Comparison of ENCODE assay signal across 27 mouse cellular contexts in the genomic region with DNA sequence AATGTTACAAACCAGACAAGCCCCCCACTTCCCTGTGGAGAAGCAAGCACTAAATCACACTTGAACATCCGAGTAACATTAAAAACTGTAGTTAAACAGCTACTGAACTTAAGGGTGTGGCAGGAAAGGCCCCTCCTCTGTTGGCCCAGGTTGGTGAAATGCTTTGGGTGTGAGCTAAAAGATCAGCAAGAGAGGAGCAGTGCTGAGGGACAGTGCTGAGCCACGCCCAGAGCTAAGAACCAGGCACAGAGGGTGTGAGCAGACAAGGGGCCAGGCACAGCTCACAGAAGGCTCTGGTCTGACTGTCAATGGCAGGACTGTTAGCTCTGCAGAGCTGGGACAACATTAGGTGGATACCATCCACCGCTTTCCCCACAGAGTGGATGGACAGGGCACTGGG. TPM values are rescaled to one million over a fixed set of nuclear protein-coding genes. Genes with fewer than 3 reads are reported as not detected.
A peak's percentile ranks its signal among the peaks of the same experiment; 100 is the strongest.
DNase-seq lines count a peak whose midpoint lies in the region; ATAC-seq and TF ChIP-seq lines count a peak whose summit lies in the region.
"Had no signal": no experiment of that assay in that cellular context is flagged by ENCODE, and none has a peak within 500 bp of the region (broad histone marks: within the 10 kb centered on the region; RNA-seq: fewer than 3 reads in every experiment).

No protein-coding gene starts in this region.

- no peak overlapping the region for H3K4me3 ChIP-seq in intestine, embryonic 16.5 days (ENCODE audit: low read length)
- no peak overlapping the region for H3K4me3 ChIP-seq in intestine, embryonic 15.5 days (replicated peaks)
- H3K4me3 ChIP-seq in liver, embryonic 15.5 days (replicated peaks): no peak overlapping the region
- no peak overlapping the region for H3K4me3 ChIP-seq in kidney, adult 2 months (ENCODE audit: insufficient read depth, low read depth, low read length)
- H3K4me3 ChIP-seq in kidney, embryonic 16.5 days (ENCODE audit: low read length): no peak overlapping the region
- H3K4me3 ChIP-seq: embryonic facial prominence, embryonic 10.5 days; heart, embryonic 10.5 days; left cerebral cortex, adult 2 months had no signal

- H3K36me3 ChIP-seq in intestine, embryonic 16.5 days (ENCODE audit: control insufficient read depth, insufficient read depth, low read length): no peaks in the 10 kb centered on the region
- H3K36me3 ChIP-seq in intestine, embryonic 15.5 days: 0 out of 2 replicates have a peak, but pooled peaks cover 4% of the 10 kb centered on the region
- H3K36me3 ChIP-seq in liver, embryonic 15.5 days (replicated peaks): peaks cover 20% of the 10 kb centered on the region
- no peaks in the 10 kb centered on the region for H3K36me3 ChIP-seq in kidney, adult 2 months (ENCODE audit: control insufficient read depth, insufficient read depth, low read length)
- peaks cover 23% of the 10 kb centered on the region for H3K36me3 ChIP-seq in kidney, embryonic 16.5 days (ENCODE audit: insufficient read depth, low read length)

- H3K4me1 ChIP-seq in intestine, embryonic 16.5 days (ENCODE audit: control insufficient read depth, insufficient read depth, low read length): peaks cover 13% of the 10 kb centered on the region
- H3K4me1 ChIP-seq in intestine, embryonic 15.5 days (replicated peaks): peaks cover 8% of the 10 kb centered on the region
- peaks cover 31% of the 10 kb centered on the region for H3K4me1 ChIP-seq in liver, embryonic 15.5 days (replicated peaks)
- no peaks in the 10 kb centered on the region; the same call in 1 of the 2 replicates for H3K4me1 ChIP-seq in kidney, adult 2 months (ENCODE audit: control insufficient read depth, insufficient read depth, low read length)
- peaks cover 10% of the 10 kb centered on the region; the same call in 1 of the 2 replicates for H3K4me1 ChIP-seq in kidney, embryonic 16.5 days (ENCODE audit: insufficient read depth, low read length)

- H3K9me3 ChIP-seq in intestine, embryonic 16.5 days (ENCODE audit: control insufficient read depth, low read length): no peaks in the 10 kb centered on the region
- no peaks in the 10 kb centered on the region for H3K9me3 ChIP-seq in intestine, embryonic 15.5 days
- no peaks in the 10 kb centered on the region for H3K9me3 ChIP-seq in liver, embryonic 15.5 days (replicated peaks)
- no peaks in the 10 kb centered on the region for H3K9me3 ChIP-seq in kidney, embryonic 16.5 days (ENCODE audit: low read length)
- H3K9me3 ChIP-seq: embryonic facial prominence, embryonic 10.5 days; heart, embryonic 10.5 days had no signal

- DNase-seq in kidney, adult 2 months: no peak
- no peak for DNase-seq in heart, postnatal 4 days
- no peak for DNase-seq in embryo, embryonic 9.5 days (ENCODE audit: extremely low spot score)
- DNase-seq: adrenal gland, postnatal 25 days; cerebellum, adult 18-20 months; cerebellum, postnatal 36 days; gastrocnemius, postnatal 25 days; kidney, adult 18-20 months; kidney, postnatal 25 days; left cerebral cortex, postnatal 4 days; lung, adult 18-20 months had no signal

- H3K27ac ChIP-seq in intestine, embryonic 16.5 days (ENCODE audit: low read length): no peak overlapping the region
- no peak overlapping the region for H3K27ac ChIP-seq in intestine, embryonic 15.5 days
- no peak overlapping the region for H3K27ac ChIP-seq in liver, embryonic 15.5 days (replicated peaks)
- H3K27ac ChIP-seq in kidney, adult 2 months (ENCODE audit: insufficient read depth, low read depth, low read length): no peak overlapping the region
- no peak overlapping the region for H3K27ac ChIP-seq in kidney, embryonic 16.5 days (ENCODE audit: low read length)
- H3K27ac ChIP-seq: embryonic facial prominence, embryonic 10.5 days; heart, embryonic 10.5 days; left cerebral cortex, adult 2 months had no signal

- no peak for TF ChIP-seq POLR2A in kidney, adult 2 months (IDR thresholded peaks at IDR 0.05; ENCODE audit: low read depth, low read length)

- H3K4me2 ChIP-seq in intestine, embryonic 16.5 days (ENCODE audit: low read depth, low read length): no peak overlapping the region
- no peak overlapping the region for H3K4me2 ChIP-seq in intestine, embryonic 15.5 days (replicated peaks)
- no peak overlapping the region for H3K4me2 ChIP-seq in liver, embryonic 15.5 days
- H3K4me2 ChIP-seq in kidney, embryonic 16.5 days (replicated peaks; ENCODE audit: low read depth, low read length): no peak overlapping the region

- 63% methylated on average over 3 of the region's 3 CpGs for WGBS in intestine, embryonic 16.5 days
- WGBS in intestine, embryonic 15.5 days: 55% methylated on average over 3 of the region's 3 CpGs
- 38% methylated on average over 3 of the region's 3 CpGs for WGBS in liver, embryonic 15.5 days (ENCODE audit: insufficient replicate concordance)
- WGBS in kidney, adult 2 months: 63% methylated on average over 3 of the region's 3 CpGs
- 68% methylated on average over 3 of the region's 3 CpGs for WGBS in kidney, embryonic 16.5 days

- 0 out of 2 replicates have a peak, but pooled peaks have one; percentile 22 for ATAC-seq in intestine, embryonic 16.5 days
- no peak for ATAC-seq in intestine, embryonic 15.5 days
- peak; percentile 70 for ATAC-seq in erythroid progenitor cell, adult 5-6 weeks (replicated peaks; ENCODE audit: low FRiP score, poor library complexity, severe bottlenecking)
- peak; percentile 65 for ATAC-seq in liver, embryonic 15.5 days (ENCODE audit: insufficient read depth)
- ATAC-seq in kidney, embryonic 16.5 days (ENCODE audit: low FRiP score, low TSS enrichment): no peak
- ATAC-seq: activated CD4-positive, CD25-positive, alpha-beta regulatory T cell, adult 4 months; forebrain, embryonic 14.5 days; hindbrain, embryonic 16.5 days had no signal

- H3K9ac ChIP-seq in intestine, embryonic 16.5 days (ENCODE audit: low read depth, low read length): no peak overlapping the region
- no peak overlapping the region for H3K9ac ChIP-seq in intestine, embryonic 15.5 days
- H3K9ac ChIP-seq in liver, embryonic 15.5 days: no peak overlapping the region
- H3K9ac ChIP-seq in kidney, embryonic 16.5 days (replicated peaks; ENCODE audit: low read length): no peak overlapping the region

- H3K27me3 ChIP-seq in intestine, embryonic 16.5 days (replicated peaks; ENCODE audit: control insufficient read depth, insufficient read depth, low read length): peaks cover 21% of the 10 kb centered on the region
- peaks cover 9% of the 10 kb centered on the region; the same call in 1 of the 2 replicates for H3K27me3 ChIP-seq in intestine, embryonic 15.5 days (replicated peaks)
- H3K27me3 ChIP-seq in liver, embryonic 15.5 days: peaks cover 40% of the 10 kb centered on the region
- no peaks in the 10 kb centered on the region for H3K27me3 ChIP-seq in kidney, adult 2 months (replicated peaks; ENCODE audit: control insufficient read depth, insufficient read depth, low read length)
- peaks cover 18% of the 10 kb centered on the region for H3K27me3 ChIP-seq in kidney, embryonic 16.5 days (ENCODE audit: insufficient read depth, low read length)

- TF ChIP-seq CTCF in kidney, adult 2 months (conservative IDR thresholded peaks at IDR 0.05; ENCODE audit: insufficient read depth, insufficient read length, low read depth, low read length): no peak

RNA-seq across cellular contexts. Expression of gene B3gnt4, which starts 1.8 kb away (rescaled TPM):
- 0.13 and 0.49 TPM in 2 replicates for polyA plus RNA-seq in intestine, embryonic 16.5 days (2015; fragmentation: Nextera tagmentation; extraction: Ambion mirVana)
- 0.38 and 0.40 TPM in 2 replicates for polyA plus RNA-seq in intestine, embryonic 15.5 days (2015; fragmentation: Nextera tagmentation; extraction: Ambion mirVana)
- total RNA-seq in erythroid progenitor cell, adult 5-6 weeks (2015; ENCODE audit: low replicate concordance): not detected in 2 replicates
- not detected in 2 replicates for total RNA-seq in erythroid progenitor cell, adult 5-6 weeks (2017; ENCODE audit: low replicate concordance)
- not detected in 2 replicates for polyA plus RNA-seq in liver, embryonic 15.5 days (2015; fragmentation: Nextera tagmentation; extraction: Ambion mirVana)
- polyA plus RNA-seq in kidney, adult 2 months (2012; rRNA removed): 0.05 TPM in 1 of 2 replicates, not detected in the other
- polyA plus RNA-seq in kidney, embryonic 16.5 days (2015; fragmentation: Nextera tagmentation; extraction: Ambion mirVana): 0.21 and 0.89 TPM in 2 replicates
- not detected for total RNA-seq in heart, postnatal 4 days (2021)
- total RNA-seq: gastrocnemius, postnatal 25 days; heart, postnatal 25 days had no signal

RNA-seq across cellular contexts. Expression of gene Diablo, which starts 11.9 kb away (rescaled TPM):
- 87.7 and 89.7 TPM in 2 replicates for polyA plus RNA-seq in intestine, embryonic 16.5 days (2015; fragmentation: Nextera tagmentation; extraction: Ambion mirVana)
- 98.0 and 99.7 TPM in 2 replicates for polyA plus RNA-seq in intestine, embryonic 15.5 days (2015; fragmentation: Nextera tagmentation; extraction: Ambion mirVana)
- 13.0 and 28.8 TPM in 2 replicates for total RNA-seq in erythroid progenitor cell, adult 5-6 weeks (2015; ENCODE audit: low replicate concordance)
- 27.0 and 49.5 TPM in 2 replicates for total RNA-seq in erythroid progenitor cell, adult 5-6 weeks (2017; ENCODE audit: low replicate concordance)
- polyA plus RNA-seq in liver, embryonic 15.5 days (2015; fragmentation: Nextera tagmentation; extraction: Ambion mirVana): 51.6 and 54.9 TPM in 2 replicates
- polyA plus RNA-seq in kidney, adult 2 months (2012; rRNA removed): 64.2 and 68.8 TPM in 2 replicates
- polyA plus RNA-seq in kidney, embryonic 16.5 days (2015; fragmentation: Nextera tagmentation; extraction: Ambion mirVana): 122 and 125 TPM in 2 replicates
- 10 to 100 TPM; 51.9 to 58.1 TPM for total RNA-seq in heart, postnatal 4 days (2021)

RNA-seq across cellular contexts. Expression of gene Gm49027, which starts 13.2 kb away (rescaled TPM):
- polyA plus RNA-seq in intestine, embryonic 16.5 days (2015; fragmentation: Nextera tagmentation; extraction: Ambion mirVana): 10.0 and 11.2 TPM in 2 replicates
- polyA plus RNA-seq in intestine, embryonic 15.5 days (2015; fragmentation: Nextera tagmentation; extraction: Ambion mirVana): 10.6 and 11.2 TPM in 2 replicates
- total RNA-seq in erythroid progenitor cell, adult 5-6 weeks (2015; ENCODE audit: low replicate concordance): not detected in 2 replicates
- total RNA-seq in erythroid progenitor cell, adult 5-6 weeks (2017; ENCODE audit: low replicate concordance): not detected in 2 replicates
- 0.09 TPM in 1 of 2 replicates, not detected in the other for polyA plus RNA-seq in liver, embryonic 15.5 days (2015; fragmentation: Nextera tagmentation; extraction: Ambion mirVana)
- 2.0 and 2.9 TPM in 2 replicates for polyA plus RNA-seq in kidney, adult 2 months (2012; rRNA removed)
- 0.61 and 1.3 TPM in 2 replicates for polyA plus RNA-seq in kidney, embryonic 16.5 days (2015; fragmentation: Nextera tagmentation; extraction: Ambion mirVana)
- total RNA-seq in heart, postnatal 4 days (2021): under 1 TPM; 0.21 to 0.52 TPM
- total RNA-seq: heart, postnatal 25 days had no signal
- polyA plus RNA-seq: activated CD4-positive, CD25-positive, alpha-beta regulatory T cell, adult 4 months had no signal

RNA-seq across cellular contexts. Expression of gene Il31, which starts 22.8 kb away (rescaled TPM):
- not detected in 2 replicates for polyA plus RNA-seq in intestine, embryonic 16.5 days (2015; fragmentation: Nextera tagmentation; extraction: Ambion mirVana)
- not detected in 2 replicates for polyA plus RNA-seq in intestine, embryonic 15.5 days (2015; fragmentation: Nextera tagmentation; extraction: Ambion mirVana)
- total RNA-seq in erythroid progenitor cell, adult 5-6 weeks (2015; ENCODE audit: low replicate concordance): not detected in 2 replicates
- total RNA-seq in erythroid progenitor cell, adult 5-6 weeks (2017; ENCODE audit: low replicate concordance): not detected in 2 replicates
- 0.12 TPM in 1 of 2 replicates, not detected in the other for polyA plus RNA-seq in liver, embryonic 15.5 days (2015; fragmentation: Nextera tagmentation; extraction: Ambion mirVana)
- not detected in 2 replicates for polyA plus RNA-seq in kidney, adult 2 months (2012; rRNA removed)
- not detected in 2 replicates for polyA plus RNA-seq in kidney, embryonic 16.5 days (2015; fragmentation: Nextera tagmentation; extraction: Ambion mirVana)
- total RNA-seq in heart, postnatal 4 days (2021): not detected
- total RNA-seq: adrenal gland, postnatal 25 days; gastrocnemius, postnatal 25 days; heart, postnatal 25 days; layer of hippocampus, adult 8-10 months; left cerebral cortex, adult 2 months; left cerebral cortex, postnatal 4 days; midbrain, postnatal 0 days had no signal
- polyA plus RNA-seq: activated CD4-positive, CD25-positive, alpha-beta regulatory T cell, adult 4 months; embryonic facial prominence, embryonic 10.5 days; forebrain, embryonic 14.5 days; heart, embryonic 10.5 days; hindbrain, embryonic 16.5 days; midbrain, postnatal 0 days; stomach, embryonic 16.5 days; urinary bladder, adult 2 months had no signal

RNA-seq across cellular contexts. Expression of gene Lrrc43, which starts 23.0 kb away (rescaled TPM):
- not detected in 2 replicates for polyA plus RNA-seq in intestine, embryonic 16.5 days (2015; fragmentation: Nextera tagmentation; extraction: Ambion mirVana)
- not detected in 2 replicates for polyA plus RNA-seq in intestine, embryonic 15.5 days (2015; fragmentation: Nextera tagmentation; extraction: Ambion mirVana)
- total RNA-seq in erythroid progenitor cell, adult 5-6 weeks (2015; ENCODE audit: low replicate concordance): not detected in 2 replicates
- not detected in 2 replicates for total RNA-seq in erythroid progenitor cell, adult 5-6 weeks (2017; ENCODE audit: low replicate concordance)
- not detected in 2 replicates for polyA plus RNA-seq in liver, embryonic 15.5 days (2015; fragmentation: Nextera tagmentation; extraction: Ambion mirVana)
- polyA plus RNA-seq in kidney, adult 2 months (2012; rRNA removed): not detected in 2 replicates
- not detected in 2 replicates for polyA plus RNA-seq in kidney, embryonic 16.5 days (2015; fragmentation: Nextera tagmentation; extraction: Ambion mirVana)
- total RNA-seq in heart, postnatal 4 days (2021): not detected
- total RNA-seq: adrenal gland, postnatal 25 days; gastrocnemius, postnatal 25 days; heart, postnatal 25 days had no signal
- polyA plus RNA-seq: activated CD4-positive, CD25-positive, alpha-beta regulatory T cell, adult 4 months; embryonic facial prominence, embryonic 10.5 days; heart, embryonic 10.5 days; stomach, embryonic 16.5 days; urinary bladder, adult 2 months had no signal

Comparison
In these comparisons a context has a peak if more than half of its experiments do, and no peak if none do; other contexts are left out.
1. ATAC-seq: peak in intestine, embryonic 16.5 days (single experiment), erythroid progenitor cell, adult 5-6 weeks (single experiment) and liver, embryonic 15.5 days (single experiment); none in intestine, embryonic 15.5 days (single experiment) and kidney, embryonic 16.5 days (single experiment).